Mouse (Mus musculus) midbrain, embryonic 14.5 days (tissue): ENCODE measurements around the gene Hcar2. TPM values are rescaled to one million over a fixed set of nuclear protein-coding genes. Genes with fewer than 3 reads are reported as not detected.
A peak's percentile ranks its signal among the peaks of the same experiment; 100 is the strongest.

Experiments used
- ATAC-seq: fragments of 200-750 bp; cut with Nextera tagmentation; 2 replicates; pipeline ENCODE4 v1.8.0; 2017; ENCODE audit warnings: moderate number of reproducible peaks, moderate library complexity; ENCODE audit not compliant: low FRiP score, low TSS enrichment
- DNase-seq: peaks from one replicate; pipeline ENCODE4 v3.0.0-alpha.2; 2015
- H3K27ac ChIP-seq: fragments of 300-500 bp; sonication (generic); replicated peaks from 2 replicates; pipeline ENCODE4 v1.5.1; 2014; ENCODE audit warnings: mild to moderate bottlenecking, low read depth, low read length, moderate library complexity
- H3K27me3 ChIP-seq: fragments of 300-500 bp; sonication (generic); 2 replicates; pipeline ENCODE4 v1.6.1; 2014; ENCODE audit warnings: low read length, control low read depth, mixed read lengths; ENCODE audit not compliant: control insufficient read depth, insufficient read depth
- H3K36me3 ChIP-seq: fragments of 300-500 bp; sonication (generic); 2 replicates; pipeline ENCODE4 v1.6.1; 2014; ENCODE audit warnings: low read length, control low read depth; ENCODE audit not compliant: control insufficient read depth, insufficient read depth
- H3K4me1 ChIP-seq: fragments of 300-500 bp; sonication (generic); 2 replicates; pipeline ENCODE4 v1.6.1; 2014; ENCODE audit warnings: mild to moderate bottlenecking, antibody characterized with exemption, low read length, control low read depth; ENCODE audit not compliant: control insufficient read depth, insufficient read depth
- H3K4me2 ChIP-seq: fragments of 300-500 bp; sonication (generic); 2 replicates; pipeline ENCODE4 v1.6.1; 2014; ENCODE audit warnings: mild to moderate bottlenecking, low read length, moderate library complexity
- H3K4me3 ChIP-seq: fragments of 300-500 bp; sonication (generic); replicated peaks from 2 replicates; pipeline ENCODE4 v1.5.1; 2014; ENCODE audit warnings: low read depth, low read length
- H3K9ac ChIP-seq: fragments of 300-500 bp; sonication (generic); replicated peaks from 2 replicates; pipeline ENCODE4 v1.6.1; 2014; ENCODE audit warnings: mild to moderate bottlenecking, low read length, moderate library complexity
- H3K9me3 ChIP-seq: fragments of 300-500 bp; sonication (generic); 2 replicates; pipeline ENCODE4 v1.6.1; 2016; ENCODE audit warnings: low read length, control low read depth, mixed read lengths; ENCODE audit not compliant: control insufficient read depth
- WGBS: fragments of 180-500 bp; shearing (Covaris S2); extraction: QIAGEN DNeasy Blood & Tissue Kit; methylation state at CpG from one replicate; pipeline ENCODE4 v1.1.7; 2014; 5-methylcytosine and 5-hydroxymethylcytosine counted together
- polyA plus RNA-seq: library from polyadenylated mRNA; unstranded; fragments of >200 nt; fragmentation: Nextera tagmentation; extraction: Ambion mirVana; gene quantifications from 2 replicates; pipeline ENCODE4 v1.2.1, GENCODE M21; 2014

Gene Hcar2
- polyA plus RNA-seq = 0.11 TPM in 1 of 2 replicates, not detected in the other

GRCm38 (mm10) chr5:123865365-123865764, at the start of gene Hcar2:
TSS of gene Hcar2 (minus strand) at chr5:123865499.
- Histone ChIP-seq H3K4me3 (no peak within 1 kb of the TSS), H3K36me3 (no peaks in the 10 kb centered on the region), H3K27ac (no peak within 1 kb of the TSS), H3K4me2 (no peak within 1 kb of the TSS), H3K9ac (no peak within 1 kb of the TSS), H3K4me1 (no peaks in the 10 kb centered on the region), H3K27me3 (no peaks in the 10 kb centered on the region), H3K9me3 (no peaks in the 10 kb centered on the region)
- WGBS = 83% methylated on average over 12 of the region's 12 CpGs
- DNase-seq = no peak
- ATAC-seq = no peak

DNA sequence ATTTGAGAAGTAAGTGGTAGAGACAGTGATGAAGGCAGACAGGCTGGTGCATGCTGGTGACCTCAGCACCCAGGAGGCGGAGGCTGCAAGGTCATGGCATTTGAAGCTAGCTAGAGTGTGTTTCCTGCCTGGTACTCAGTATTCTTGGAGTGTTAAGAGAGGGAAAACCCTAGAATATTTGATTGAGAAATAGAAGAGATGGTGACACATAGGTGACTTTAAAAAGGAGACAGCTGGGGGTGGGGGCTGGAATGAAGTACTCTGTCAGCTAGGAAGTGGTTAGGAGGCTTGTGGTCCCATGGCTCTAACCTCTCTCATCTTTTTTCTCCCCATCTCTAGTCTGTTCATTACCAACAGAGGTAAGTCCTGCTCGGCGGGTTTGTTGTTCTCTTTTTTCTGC, 49.6 kb upstream of the Hcar2 start:
- Histone ChIP-seq H3K4me3 (no peak overlapping the region), H3K9me3 (no peaks in the 10 kb centered on the region)
- 89% methylated on average over 3 of the region's 3 CpGs for whole genome bisulfite sequencing

GRCm38 (mm10) chr5:123907631-123907977, 42.3 kb upstream of the Hcar2 start:
- H3K9me3 ChIP-seq = no peaks in the 10 kb centered on the region
- WGBS = 4% methylated on average over 10 of the region's 10 CpGs
- peaks cover 14% of the 10 kb centered on the region for H3K4me1 ChIP-seq
- peaks cover 41% of the 10 kb centered on the region for H3K36me3 ChIP-seq
- ATAC-seq = no peak
- DNase-seq = no peak
- H3K4me2 ChIP-seq = peak overlapping the region; percentile 70
- H3K27ac ChIP-seq = peak overlapping the region; percentile 85
- peak overlapping the region; percentile 75 for H3K4me3 ChIP-seq
- no peaks in the 10 kb centered on the region for H3K27me3 ChIP-seq
- peak overlapping the region; percentile 96 for H3K9ac ChIP-seq

More for the DNA sequence above, 49.6 kb upstream of the Hcar2 start:
- no peaks in the 10 kb centered on the region for H3K27me3 ChIP-seq
- H3K4me1 ChIP-seq = no peaks in the 10 kb centered on the region
- ATAC-seq (no peak), DNase-seq (no peak)
- H3K4me2 ChIP-seq = no peak overlapping the region
- no peak overlapping the region for H3K27ac ChIP-seq
- no peak overlapping the region for H3K9ac ChIP-seq
- peaks cover 80% of the 10 kb centered on the region for H3K36me3 ChIP-seq

DNA sequence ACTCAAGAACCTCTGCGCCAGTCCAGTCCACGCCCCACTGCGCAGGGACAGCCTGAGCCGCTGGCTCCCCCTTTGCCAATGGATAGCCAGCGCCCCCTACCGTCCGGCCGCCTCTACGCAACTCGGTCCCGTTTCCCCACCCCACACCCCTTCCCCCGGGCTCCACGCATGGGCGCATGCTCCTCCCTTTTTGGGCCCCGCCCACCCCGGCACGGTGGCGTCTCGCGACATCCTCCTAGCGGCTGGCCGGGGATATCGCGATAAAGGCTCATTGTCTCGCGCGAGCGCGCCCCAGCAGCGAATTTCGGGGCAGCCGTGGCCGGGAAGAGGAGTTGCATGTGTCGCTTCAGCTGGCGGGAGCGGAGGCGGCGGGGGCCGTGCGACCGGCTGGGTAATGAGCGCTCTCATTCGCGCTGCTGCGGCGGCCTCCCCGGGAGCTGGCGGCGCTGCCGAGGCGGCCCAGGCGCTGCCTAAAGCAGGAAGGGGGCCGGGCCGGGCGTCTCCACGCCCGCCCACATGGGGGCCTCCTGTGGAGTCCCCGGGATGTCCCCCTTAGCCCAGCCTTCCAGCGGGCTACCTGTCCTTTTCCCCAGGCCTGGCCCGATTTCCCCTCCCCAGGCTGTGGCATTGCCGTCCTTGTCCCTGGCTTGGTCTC, 41.8 kb upstream of the Hcar2 start, which contains the start of gene Denr:
Denr (plus strand) TSS at position 200 of the 655 bp plus-strand sequence.
- Histone ChIP-seq H3K4me3 (peak within 1 kb of the TSS; percentile 75), H3K36me3 (peaks cover 36% of the 10 kb centered on the region), H3K27me3 (no peaks in the 10 kb centered on the region), H3K9ac (peak within 1 kb of the TSS; percentile 96), H3K27ac (peak within 1 kb of the TSS; percentile 85), H3K4me2 (peak within 1 kb of the TSS; percentile 70), H3K9me3 (no peaks in the 10 kb centered on the region), H3K4me1 (peaks cover 14% of the 10 kb centered on the region)
- DNase-seq = peak; percentile 100
- ATAC-seq = peak; percentile 95
- under 1% methylated on average over 61 of the region's 61 CpGs for WGBS

DNA sequence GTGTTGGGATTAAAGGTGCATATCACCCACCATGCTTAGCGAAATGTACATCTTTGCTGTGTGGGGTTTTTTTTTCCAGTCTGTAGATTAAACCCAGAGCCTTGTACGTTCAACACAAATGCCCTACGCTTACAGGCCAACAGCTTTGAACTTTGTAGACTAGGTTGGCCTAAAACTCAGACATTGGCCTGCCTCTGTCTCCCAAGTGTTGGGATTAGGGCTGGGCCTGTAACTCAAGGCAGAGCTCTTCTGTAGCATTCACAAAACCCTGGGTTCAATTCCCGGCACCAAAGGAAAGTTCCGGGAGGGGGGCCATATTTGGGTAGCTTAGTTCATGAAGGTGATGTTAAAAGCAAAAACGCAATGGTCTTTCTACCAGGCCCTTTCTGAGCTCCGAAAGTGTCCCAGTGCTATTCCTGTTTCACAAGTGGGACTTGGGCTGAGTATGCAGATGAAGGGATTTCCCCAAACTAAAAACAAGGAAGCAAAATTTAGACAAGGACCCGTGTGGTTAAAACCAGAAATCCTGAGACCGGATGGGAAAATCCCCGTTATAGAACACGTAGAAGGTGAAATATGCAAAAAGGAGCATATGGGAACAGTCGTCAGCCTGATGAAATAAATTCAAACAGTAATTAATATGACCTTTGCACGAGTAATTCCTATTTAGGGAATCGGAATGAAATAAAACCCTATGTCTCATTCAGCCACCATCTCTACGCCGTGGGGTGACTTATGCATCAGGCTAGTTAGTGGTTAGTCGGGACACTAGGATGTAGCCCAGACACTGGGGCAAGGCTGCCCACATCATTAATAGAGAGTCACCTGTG, 41.1 kb upstream of the Hcar2 start:
- Histone ChIP-seq H3K9me3 (no peaks in the 10 kb centered on the region), H3K4me1 (peaks cover 14% of the 10 kb centered on the region), H3K9ac (0 out of 2 replicates have a peak overlapping the region, but pooled peaks have one; percentile 20), H3K4me2 (peak overlapping the region; percentile 48), H3K36me3 (peaks cover 29% of the 10 kb centered on the region), H3K27me3 (no peaks in the 10 kb centered on the region), H3K4me3 (peak overlapping the region; percentile 75), H3K27ac (no peak overlapping the region)
- DNase-seq (no peak), ATAC-seq (no peak)
- WGBS = 74% methylated on average over 17 of the region's 17 CpGs

DNA sequence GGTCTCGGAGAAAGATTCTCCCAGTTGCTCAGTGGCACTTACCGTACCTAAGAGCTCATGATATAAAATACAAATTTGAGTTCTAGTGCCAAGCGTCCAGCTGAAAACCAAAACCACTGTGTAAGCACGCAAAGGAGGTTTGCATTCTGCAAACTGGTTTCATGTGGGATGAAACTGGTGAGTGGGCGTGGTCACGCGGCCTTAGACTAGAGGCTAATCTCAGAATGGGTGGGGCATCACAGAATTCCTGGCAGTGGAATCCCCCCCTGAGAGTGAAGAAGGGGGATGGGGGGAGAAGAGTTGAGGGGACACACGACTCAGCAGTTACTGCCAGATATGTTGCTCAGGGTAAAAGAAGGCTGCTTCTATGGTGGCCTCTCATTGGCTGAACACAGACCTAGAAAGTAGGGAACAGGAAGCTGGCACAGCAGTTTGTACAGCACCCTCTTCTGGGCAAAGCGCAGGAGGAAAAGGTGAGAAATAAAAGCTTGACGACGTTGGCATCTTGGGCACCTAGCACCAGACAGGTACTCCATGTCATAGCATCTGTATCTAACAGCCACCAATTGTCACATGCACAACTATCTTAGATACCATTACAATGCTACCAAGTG, 38.9 kb upstream of the Hcar2 start:
- no peak overlapping the region for H3K9ac ChIP-seq
- no peak overlapping the region for H3K27ac ChIP-seq
- no peak overlapping the region for H3K4me3 ChIP-seq
- H3K36me3 ChIP-seq = peaks cover 8% of the 10 kb centered on the region
- no peak overlapping the region for H3K4me2 ChIP-seq
- ATAC-seq (no peak), DNase-seq (no peak)
- WGBS = 75% methylated on average over 11 of the region's 11 CpGs
- peaks cover 14% of the 10 kb centered on the region for H3K4me1 ChIP-seq
- no peaks in the 10 kb centered on the region for H3K27me3 ChIP-seq
- H3K9me3 ChIP-seq = no peaks in the 10 kb centered on the region

DNA sequence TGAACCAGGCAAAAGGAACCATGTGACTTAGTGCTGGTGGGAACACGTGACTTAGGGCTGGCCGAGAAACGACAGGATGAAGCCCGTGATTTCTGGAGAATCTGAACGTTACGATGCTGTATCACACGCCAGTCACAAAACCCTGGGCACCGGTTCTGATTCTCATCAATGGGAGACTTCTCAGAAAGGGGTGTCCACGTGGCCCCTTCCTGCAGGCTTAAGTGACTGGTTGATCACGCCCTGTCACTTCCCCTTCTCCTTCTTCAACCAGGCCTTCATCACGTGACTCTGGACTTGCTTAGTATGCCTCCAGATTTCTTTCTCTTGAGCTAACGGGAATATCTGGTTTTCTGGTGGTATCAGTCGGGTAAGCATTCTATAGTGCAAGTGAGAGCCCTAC, 32.1 kb upstream of the Hcar2 start:
- no peak overlapping the region for H3K27ac ChIP-seq
- no peaks in the 10 kb centered on the region for H3K36me3 ChIP-seq
- H3K4me3 ChIP-seq = no peak overlapping the region
- H3K27me3 ChIP-seq = no peaks in the 10 kb centered on the region
- H3K9me3 ChIP-seq = no peaks in the 10 kb centered on the region
- no peak overlapping the region for H3K9ac ChIP-seq
- H3K4me1 ChIP-seq = no peaks in the 10 kb centered on the region
- H3K4me2 ChIP-seq = no peak overlapping the region
- WGBS = 85% methylated on average over 13 of the region's 13 CpGs
- no peak for DNase-seq
- ATAC-seq = no peak

GRCm38 (mm10) chr5:123896395-123896794, 31.1 kb upstream of the Hcar2 start:
- no peak overlapping the region for H3K27ac ChIP-seq
- 84% methylated on average over 11 of the region's 11 CpGs for WGBS
- no peaks in the 10 kb centered on the region for H3K4me1 ChIP-seq
- H3K9ac ChIP-seq = no peak overlapping the region
- no peaks in the 10 kb centered on the region for H3K27me3 ChIP-seq
- no peak overlapping the region for H3K4me3 ChIP-seq
- DNase-seq = no peak
- H3K4me2 ChIP-seq = no peak overlapping the region
- no peaks in the 10 kb centered on the region for H3K36me3 ChIP-seq
- ATAC-seq = no peak
- H3K9me3 ChIP-seq = no peaks in the 10 kb centered on the region
